Mouse (Mus musculus): ENCODE measurements around the gene Ccdc93.

- TF ChIP-seq CTCF (IDR thresholded peaks at IDR 0.05) (no peak), EP300 (IDR thresholded peaks at IDR 0.05) (no peak)
Observed at GRCm38 (mm10) chr1:121388732-121389131, 42.1 kb upstream of the Ccdc93 start.
